Mouse (Mus musculus): Measurements from ENCODE around the gene Tenm4.

DNA sequence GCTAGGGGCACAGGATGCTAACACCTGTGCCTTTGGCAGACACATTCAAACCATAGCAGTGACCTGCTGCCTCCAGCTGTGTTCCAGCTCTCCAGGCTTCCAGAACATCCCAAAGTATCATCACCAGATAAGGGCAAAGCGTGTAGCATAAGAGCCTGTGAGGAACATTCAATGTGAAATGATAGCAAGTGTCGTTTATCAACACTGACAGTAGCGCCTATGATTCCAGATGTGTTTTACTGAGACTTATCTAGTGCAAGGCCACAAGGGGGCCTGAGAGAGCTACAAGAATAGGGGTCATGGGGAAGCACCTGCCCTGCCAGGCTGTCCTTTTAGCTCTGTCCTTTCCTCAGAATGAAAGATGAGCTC lies 607.5 kb downstream of the Tenm4 start:
- TF ChIP-seq CTCF (IDR thresholded peaks at IDR 0.05) (peak; percentile 79), EP300 (IDR thresholded peaks at IDR 0.05) (no peak)

All from lung, postnatal 0 days (tissue).